Mouse (Mus musculus) heart, embryonic 15.5 days (tissue): Measurements from ENCODE around the gene Kcnh4. TPM values are rescaled to one million over a fixed set of nuclear protein-coding genes. Genes with fewer than 3 reads are reported as not detected.

ENCODE experiments used
- ATAC-seq: fragments of 200-750 bp; cut with Nextera tagmentation; replicated peaks from 2 replicates; pipeline ENCODE4 v1.8.0; 2017; ENCODE audit warnings: low read depth, moderate TSS enrichment; ENCODE audit not compliant: insufficient number of reproducible peaks, insufficient read depth, low FRiP score
- H3K27ac ChIP-seq: fragments of 300-500 bp; sonication (generic); 2 replicates; pipeline ENCODE4 v1.5.1; 2015; ENCODE audit warnings: mild to moderate bottlenecking, inconsistent platforms
- H3K27me3 ChIP-seq: fragments of 300-500 bp; sonication (generic); 2 replicates; pipeline ENCODE4 v1.6.1; 2015; ENCODE audit warnings: inconsistent platforms
- H3K36me3 ChIP-seq: fragments of 300-500 bp; sonication (generic); 2 replicates; pipeline ENCODE4 v1.6.1; 2015; ENCODE audit warnings: mild to moderate bottlenecking, inconsistent platforms
- H3K4me1 ChIP-seq: fragments of 300-500 bp; sonication (generic); replicated peaks from 2 replicates; pipeline ENCODE4 v1.6.1; 2015; ENCODE audit warnings: inconsistent platforms
- H3K4me2 ChIP-seq: fragments of 300-500 bp; sonication (generic); 2 replicates; pipeline ENCODE4 v1.6.1; 2015; ENCODE audit warnings: inconsistent platforms, mild to moderate bottlenecking, moderate library complexity
- H3K4me3 ChIP-seq: fragments of 300-500 bp; sonication (generic); 2 replicates; pipeline ENCODE4 v1.5.1; 2015; ENCODE audit warnings: mild to moderate bottlenecking, inconsistent platforms
- H3K9ac ChIP-seq: fragments of 300-500 bp; sonication (generic); 2 replicates; pipeline ENCODE4 v1.6.1; 2015; ENCODE audit warnings: mild to moderate bottlenecking, inconsistent platforms
- H3K9me3 ChIP-seq: fragments of 300-500 bp; sonication (generic); replicated peaks from 2 replicates; pipeline ENCODE4 v1.6.1; 2016; ENCODE audit warnings: inconsistent platforms
- WGBS: fragments of 180-500 bp; shearing (Covaris S2); methylation state at CpG from one replicate; pipeline ENCODE4 v1.1.7; 2015; ENCODE audit warnings: mixed read lengths; 5-methylcytosine and 5-hydroxymethylcytosine counted together
- polyA plus RNA-seq: library from polyadenylated mRNA; unstranded; fragments of >200 nt; fragmentation: Nextera tagmentation; extraction: Ambion mirVana; gene quantifications from 2 replicates; pipeline ENCODE4 v1.2.1, GENCODE M21; 2015

The Kcnh4 gene
- polyA plus RNA-seq, 1 experiment from 2014 or later: not detected

DNA sequence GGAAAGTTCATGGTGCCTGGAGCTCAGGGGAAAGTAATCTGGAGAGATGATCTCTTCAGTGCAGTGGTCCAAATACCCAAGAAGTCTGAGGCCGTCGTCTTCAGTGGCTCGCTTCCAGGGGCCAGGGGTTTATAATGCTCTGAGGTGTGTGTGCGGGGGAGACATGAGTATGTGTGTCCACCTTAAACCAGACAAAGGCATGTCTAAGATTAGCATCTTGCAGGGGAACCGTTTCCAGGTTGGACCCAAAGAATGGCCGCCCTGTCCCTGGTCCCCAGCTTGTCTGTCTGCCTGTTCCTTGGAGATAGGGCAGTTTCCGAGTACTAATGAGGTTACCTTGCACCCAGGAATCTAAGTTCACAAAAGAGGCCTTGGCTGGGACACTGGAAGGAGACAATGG is 3.1 kb upstream of the Kcnh4 start, which contains the start of gene Hcrt:
Gene Hcrt (minus strand): TSS at position 101 of the 400 bp plus-strand sequence.
- H3K27ac ChIP-seq: no peak within 1 kb of the TSS
- 87% methylated on average over 7 of the region's 7 CpGs for WGBS
- peak within 1 kb of the TSS; percentile 51 for H3K4me3 ChIP-seq
- H3K27me3 ChIP-seq: peaks cover 35% of the 10 kb centered on the region
- H3K4me2 ChIP-seq: peak within 1 kb of the TSS; percentile 77
- no peak for ATAC-seq
- peaks cover 14% of the 10 kb centered on the region for H3K4me1 ChIP-seq
- peak within 1 kb of the TSS; percentile 40 for H3K9ac ChIP-seq
- no peaks in the 10 kb centered on the region for H3K9me3 ChIP-seq
- H3K36me3 ChIP-seq: no peaks in the 10 kb centered on the region

DNA sequence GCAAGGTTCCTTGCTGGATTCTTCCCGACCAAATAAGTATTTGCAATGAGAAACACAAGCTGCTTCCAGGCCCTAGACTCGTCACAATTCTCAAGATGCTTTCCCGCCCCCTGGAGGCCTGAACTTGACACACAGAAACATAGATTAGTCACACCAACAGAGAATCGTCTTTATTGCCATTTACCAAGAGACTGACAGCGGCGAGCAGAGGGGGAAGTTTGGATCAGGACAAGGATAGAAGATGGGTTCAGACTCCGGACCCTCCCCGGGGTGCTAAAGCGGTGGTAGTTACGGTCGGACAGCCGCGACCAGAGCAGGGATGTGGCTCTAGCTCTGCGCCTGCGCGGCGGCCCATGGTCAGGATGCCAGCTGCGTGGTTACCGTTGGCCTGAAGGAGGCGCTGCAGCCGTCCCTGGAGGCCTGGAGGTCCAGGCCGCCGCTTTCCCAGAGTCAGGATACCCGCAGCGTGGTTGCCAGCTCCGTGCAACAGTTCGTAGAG is 1.9 kb upstream of the Kcnh4 start:
- H3K9ac ChIP-seq: peak overlapping the region; percentile 40
- no peaks in the 10 kb centered on the region for H3K36me3 ChIP-seq
- 0% methylated on average over 27 of the region's 27 CpGs for WGBS
- ATAC-seq: peak; percentile 60; the same call in 1 of the 2 replicates
- no peaks in the 10 kb centered on the region for H3K9me3 ChIP-seq
- H3K4me1 ChIP-seq: peaks cover 14% of the 10 kb centered on the region
- peak overlapping the region; percentile 51 for H3K4me3 ChIP-seq
- H3K27ac ChIP-seq: no peak overlapping the region
- peak overlapping the region; percentile 77 for H3K4me2 ChIP-seq
- peaks cover 48% of the 10 kb centered on the region for H3K27me3 ChIP-seq

DNA sequence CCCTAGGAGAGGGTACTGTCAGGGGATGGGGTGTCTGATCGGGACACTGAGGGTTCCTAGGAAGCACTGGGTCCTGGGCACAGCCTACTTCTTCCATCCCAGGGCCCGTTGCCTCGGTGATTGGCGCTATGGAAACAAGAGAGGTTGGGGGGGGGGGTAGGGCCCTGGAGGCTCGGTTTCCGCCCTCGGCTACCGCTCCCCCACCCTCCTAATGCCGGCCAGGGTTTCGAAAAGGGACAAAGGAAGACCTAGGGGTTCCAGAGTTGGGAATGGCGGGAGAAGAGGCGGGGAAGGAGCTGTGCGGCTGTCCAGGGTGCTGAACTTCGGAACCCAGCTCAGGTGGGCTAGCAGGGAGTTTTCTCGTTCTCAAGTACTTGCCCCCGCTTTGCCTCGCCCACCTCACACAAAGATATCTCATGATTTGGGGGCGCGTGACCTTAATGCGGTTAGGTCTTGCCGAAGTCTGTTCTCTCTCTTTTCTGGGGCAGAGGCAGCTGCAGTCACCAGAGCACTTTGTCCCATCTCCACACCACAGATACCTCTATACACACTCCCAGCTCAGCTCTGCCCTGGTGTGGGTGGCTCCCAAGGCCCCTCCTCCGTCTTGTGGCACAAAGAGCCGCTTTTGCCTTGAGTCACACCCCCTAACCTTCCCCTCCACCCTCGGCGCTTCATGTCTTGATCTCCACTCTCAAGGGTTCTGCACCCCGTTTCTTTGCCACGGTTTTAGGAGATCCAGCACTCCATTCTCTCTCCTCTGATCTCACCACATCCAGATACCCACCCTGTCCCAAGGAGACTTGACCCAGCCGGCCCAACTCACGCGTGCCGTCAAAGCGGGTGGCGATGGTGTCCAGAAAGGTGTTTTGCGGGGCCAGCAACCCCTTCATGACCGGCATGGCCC is 783 bp downstream of the Kcnh4 start:
- 2% methylated on average over 35 of the region's 35 CpGs for WGBS
- Histone ChIP-seq H3K27ac (no peak overlapping the region), H3K36me3 (no peaks in the 10 kb centered on the region), H3K27me3 (peaks cover 56% of the 10 kb centered on the region), H3K9ac (no peak overlapping the region), H3K9me3 (no peaks in the 10 kb centered on the region), H3K4me1 (peaks cover 14% of the 10 kb centered on the region), H3K4me2 (peak overlapping the region; percentile 54), H3K4me3 (peak overlapping the region; percentile 30)
- ATAC-seq: no peak

DNA sequence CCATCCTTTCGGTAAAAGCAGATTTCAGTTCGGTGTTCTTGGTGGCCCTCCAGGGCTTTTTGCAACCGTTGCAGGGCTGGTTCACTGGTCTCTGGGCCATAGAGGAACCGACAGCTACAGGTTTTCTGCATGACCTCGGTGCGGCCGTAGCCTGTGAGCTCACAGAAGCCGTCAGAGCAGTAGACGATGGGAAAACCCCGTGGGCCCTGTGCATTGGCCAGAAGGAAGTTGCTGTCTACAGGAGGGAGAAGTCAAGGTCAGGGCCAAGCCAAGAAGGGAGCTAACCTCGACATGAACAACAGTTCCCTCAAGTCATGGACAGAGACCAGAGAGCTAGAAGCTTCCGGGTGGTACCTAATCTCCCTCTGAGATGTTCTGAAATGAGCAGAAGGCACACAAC is 2.2 kb downstream of the Kcnh4 start:
- Histone ChIP-seq H3K27ac (no peak overlapping the region), H3K4me2 (no peak overlapping the region), H3K9ac (no peak overlapping the region), H3K9me3 (no peaks in the 10 kb centered on the region), H3K4me3 (no peak overlapping the region), H3K27me3 (peaks cover 64% of the 10 kb centered on the region), H3K4me1 (peaks cover 14% of the 10 kb centered on the region), H3K36me3 (no peaks in the 10 kb centered on the region)
- no peak for ATAC-seq
- WGBS: 82% methylated on average over 12 of the region's 12 CpGs

DNA sequence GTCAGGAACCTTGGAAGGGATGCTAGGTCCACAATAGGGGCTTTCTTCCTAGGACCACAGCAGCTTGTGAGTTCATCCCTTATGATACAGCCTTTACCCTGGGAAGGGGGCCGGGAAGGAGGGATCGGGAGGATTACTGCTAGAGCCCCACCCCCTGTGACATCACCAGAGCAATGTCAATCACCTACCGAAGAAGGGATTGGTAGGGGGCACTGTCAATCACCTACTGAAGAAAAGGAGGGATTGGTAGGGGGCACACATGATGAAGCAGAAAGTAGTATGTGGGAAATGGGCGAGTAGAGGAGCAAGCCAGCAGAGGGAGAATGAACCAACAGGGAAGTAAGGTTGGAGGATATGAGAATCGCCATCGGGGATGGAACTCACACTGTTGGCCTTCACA is 3.3 kb downstream of the Kcnh4 start:
- no peaks in the 10 kb centered on the region for H3K36me3 ChIP-seq
- H3K9ac ChIP-seq: no peak overlapping the region
- peaks cover 8% of the 10 kb centered on the region for H3K4me1 ChIP-seq
- peaks cover 67% of the 10 kb centered on the region for H3K27me3 ChIP-seq
- H3K4me3 ChIP-seq: no peak overlapping the region
- no peak overlapping the region for H3K27ac ChIP-seq
- no peak overlapping the region for H3K4me2 ChIP-seq
- ATAC-seq: no peak
- 61% methylated on average over 6 of the region's 6 CpGs for WGBS
- no peaks in the 10 kb centered on the region for H3K9me3 ChIP-seq

DNA sequence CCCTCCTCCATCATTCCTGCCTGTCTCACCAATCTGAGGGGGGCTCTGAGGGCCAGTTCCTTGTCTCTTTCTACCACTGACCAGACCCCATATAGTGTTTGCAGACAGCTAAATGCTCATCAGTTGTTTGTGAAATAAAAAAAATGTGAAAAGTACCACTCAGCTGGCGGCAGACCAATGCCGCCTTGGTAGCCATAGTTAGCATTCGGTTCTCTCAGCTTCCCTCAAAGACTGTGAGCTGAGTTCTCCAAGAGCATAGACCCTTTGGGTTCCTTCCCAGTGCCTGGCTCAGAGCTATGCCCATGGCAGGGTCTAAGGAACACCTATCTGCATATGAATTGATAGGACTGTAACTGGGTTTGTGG is 5.1 kb downstream of the Kcnh4 start:
- Histone ChIP-seq H3K27ac (no peak overlapping the region), H3K4me3 (no peak overlapping the region), H3K4me1 (peaks cover 6% of the 10 kb centered on the region), H3K9ac (no peak overlapping the region), H3K4me2 (no peak overlapping the region), H3K27me3 (peaks cover 64% of the 10 kb centered on the region), H3K9me3 (no peaks in the 10 kb centered on the region), H3K36me3 (no peaks in the 10 kb centered on the region)
- no peak for ATAC-seq
- WGBS: 87% methylated on average over 3 of the region's 3 CpGs

DNA sequence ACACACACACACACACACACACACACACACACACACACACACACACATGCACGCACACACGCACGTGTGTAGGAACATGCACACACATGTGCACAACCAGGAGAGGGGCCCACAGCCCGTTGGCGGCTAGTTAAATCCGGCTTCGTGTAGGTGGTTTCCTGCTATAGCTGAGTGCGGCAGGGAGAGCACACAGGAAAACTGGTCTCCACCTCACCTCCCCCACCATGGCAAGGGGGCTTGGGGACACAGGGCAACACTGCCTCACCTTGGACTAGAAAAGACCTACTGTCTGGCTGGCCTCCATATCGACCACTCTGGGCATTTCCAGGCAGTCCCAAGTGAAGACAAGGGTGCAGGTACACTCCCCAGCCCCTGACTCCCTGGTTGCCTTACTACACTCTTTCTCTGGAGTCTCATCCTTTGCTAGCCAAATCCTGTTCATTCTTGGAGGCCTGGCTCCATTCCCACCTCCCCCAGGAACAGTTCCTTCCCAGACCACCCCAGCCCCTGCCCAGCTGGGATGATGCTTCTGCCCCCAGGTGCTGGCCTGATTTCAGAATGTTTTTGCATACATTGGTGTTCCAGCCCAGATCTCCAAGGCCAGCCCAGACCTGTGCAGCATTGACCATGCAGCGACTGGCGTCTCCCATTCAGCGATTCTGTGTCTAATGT is 5.6 kb downstream of the Kcnh4 start:
- WGBS: 73% methylated on average over 12 of the region's 12 CpGs
- Histone ChIP-seq H3K36me3 (no peaks in the 10 kb centered on the region), H3K4me1 (peaks cover 4% of the 10 kb centered on the region; the same call in 1 of the 2 replicates), H3K4me3 (no peak overlapping the region), H3K27me3 (peaks cover 64% of the 10 kb centered on the region), H3K9me3 (no peaks in the 10 kb centered on the region), H3K4me2 (no peak overlapping the region), H3K9ac (no peak overlapping the region), H3K27ac (no peak overlapping the region)
- ATAC-seq: no peak

DNA sequence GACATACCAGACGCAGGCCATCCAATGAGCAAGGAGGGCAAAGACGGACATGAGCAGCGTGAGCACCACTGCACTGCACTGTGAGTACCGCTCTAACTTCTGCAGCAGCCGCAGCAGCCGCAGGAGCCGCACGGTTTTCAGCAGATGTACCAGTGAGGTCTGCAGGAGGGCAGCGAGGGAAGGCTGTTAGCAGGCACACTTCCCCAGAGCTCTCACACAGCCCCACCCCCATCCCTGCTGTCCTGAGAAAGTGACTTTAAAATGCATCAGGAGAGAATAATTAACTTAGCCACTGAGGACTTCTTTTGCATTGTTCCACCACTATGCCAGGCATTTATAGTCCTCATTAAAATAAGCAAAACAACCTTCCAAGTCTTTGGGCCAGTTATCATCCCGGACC is 7.4 kb downstream of the Kcnh4 start:
- Histone ChIP-seq H3K4me3 (no peak overlapping the region), H3K4me1 (0 out of 2 replicates have a peak, but pooled peaks cover 3% of the 10 kb centered on the region), H3K36me3 (no peaks in the 10 kb centered on the region), H3K9ac (no peak overlapping the region), H3K4me2 (no peak overlapping the region), H3K9me3 (no peaks in the 10 kb centered on the region), H3K27me3 (peaks cover 61% of the 10 kb centered on the region), H3K27ac (no peak overlapping the region)
- no peak for ATAC-seq
- WGBS: 33% methylated on average over 10 of the region's 10 CpGs

DNA sequence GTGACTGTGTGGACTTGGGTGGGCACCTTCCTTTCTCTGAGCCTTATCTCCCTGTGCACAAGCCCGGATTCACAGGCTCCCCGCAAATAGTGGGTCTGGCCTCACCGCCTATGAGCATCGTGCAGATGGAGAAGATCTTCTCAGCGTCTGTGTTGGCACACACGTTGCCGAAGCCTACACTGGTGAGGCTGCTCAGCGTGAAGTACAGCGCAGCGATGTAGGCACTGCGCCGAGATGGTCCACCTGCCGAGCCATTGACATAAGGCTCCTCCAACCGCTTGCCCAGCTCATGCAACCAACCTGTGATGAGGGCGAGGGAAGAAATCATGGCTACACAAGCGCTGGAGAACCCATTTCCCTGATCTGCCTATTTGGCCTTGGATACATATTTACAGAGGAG is 9.6 kb downstream of the Kcnh4 start:
- Histone ChIP-seq H3K36me3 (no peaks in the 10 kb centered on the region), H3K9ac (no peak overlapping the region), H3K4me3 (no peak overlapping the region), H3K4me1 (0 out of 2 replicates have a peak, but pooled peaks cover 3% of the 10 kb centered on the region), H3K27me3 (peaks cover 65% of the 10 kb centered on the region), H3K27ac (no peak overlapping the region), H3K9me3 (no peaks in the 10 kb centered on the region), H3K4me2 (no peak overlapping the region)
- ATAC-seq: no peak
- 84% methylated on average over 16 of the region's 16 CpGs for WGBS

DNA sequence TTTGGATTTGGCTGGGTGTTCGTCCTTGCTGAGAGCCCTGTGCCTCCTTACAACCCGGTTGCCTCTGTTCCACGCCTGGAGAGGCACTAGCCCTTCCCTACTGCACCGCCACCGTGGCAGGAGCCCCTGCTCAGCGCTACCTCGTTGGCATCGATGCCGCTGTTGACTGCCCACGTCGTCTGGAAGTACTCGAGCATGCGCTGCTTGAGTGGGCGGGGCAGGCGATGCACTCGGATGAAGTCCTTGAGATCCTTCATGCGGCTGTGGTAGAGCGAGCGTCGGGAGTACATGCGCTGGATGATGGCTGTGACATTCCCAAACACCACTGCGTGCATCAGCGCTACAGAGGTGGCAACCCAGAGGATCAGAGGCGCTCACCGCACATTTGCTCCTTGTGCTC is 10.3 kb downstream of the Kcnh4 start:
- Histone ChIP-seq H3K4me3 (no peak overlapping the region), H3K9ac (no peak overlapping the region), H3K4me1 (0 out of 2 replicates have a peak, but pooled peaks cover 3% of the 10 kb centered on the region), H3K36me3 (no peaks in the 10 kb centered on the region), H3K27ac (no peak overlapping the region), H3K27me3 (peaks cover 65% of the 10 kb centered on the region), H3K4me2 (no peak overlapping the region), H3K9me3 (no peaks in the 10 kb centered on the region)
- WGBS: 31% methylated on average over 25 of the region's 25 CpGs
- ATAC-seq: no peak

DNA sequence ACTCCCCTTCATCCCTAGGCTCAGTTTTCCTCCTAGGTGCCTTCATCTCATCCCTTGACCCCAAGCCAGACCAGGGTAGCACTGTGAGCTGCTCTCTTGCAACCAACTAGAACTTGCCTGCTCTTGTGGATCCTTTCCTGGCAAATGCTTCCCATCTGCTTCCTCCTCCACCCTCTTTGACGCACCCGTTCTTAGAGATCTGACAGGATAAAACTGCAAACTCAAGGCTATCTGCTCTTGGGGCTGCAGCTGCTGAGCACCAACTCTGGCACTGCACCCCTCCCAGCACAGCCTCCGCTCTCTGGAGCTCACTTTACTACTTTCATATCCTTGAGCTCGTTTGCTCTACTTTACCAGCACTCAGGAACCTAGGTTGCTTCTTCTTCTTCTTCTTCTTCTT is 11.1 kb downstream of the Kcnh4 start:
- no peak overlapping the region for H3K9ac ChIP-seq
- no peak overlapping the region for H3K27ac ChIP-seq
- ATAC-seq: no peak
- H3K27me3 ChIP-seq: peaks cover 65% of the 10 kb centered on the region
- H3K36me3 ChIP-seq: no peaks in the 10 kb centered on the region
- no peak overlapping the region for H3K4me3 ChIP-seq
- H3K9me3 ChIP-seq: no peaks in the 10 kb centered on the region
- H3K4me1 ChIP-seq: 0 out of 2 replicates have a peak, but pooled peaks cover 3% of the 10 kb centered on the region
- WGBS: 64% methylated on average over 4 of the region's 4 CpGs
- no peak overlapping the region for H3K4me2 ChIP-seq
